Mouse (Mus musculus) hindbrain, embryonic 15.5 days (tissue): Measurements from ENCODE around the gene Gm28539. TPM values are rescaled to one million over a fixed set of nuclear protein-coding genes. Genes with fewer than 3 reads are reported as not detected.

ENCODE experiments used
- ATAC-seq: fragments of 200-750 bp; cut with Nextera tagmentation; 2 replicates; pipeline ENCODE4 v1.8.0; 2017; ENCODE audit warnings: low read depth, moderate number of reproducible peaks, moderate TSS enrichment; ENCODE audit not compliant: low FRiP score
- H3K27ac ChIP-seq: fragments of 300-500 bp; sonication (generic); replicated peaks from 2 replicates; pipeline ENCODE4 v1.5.1; 2015; ENCODE audit warnings: mild to moderate bottlenecking, inconsistent platforms
- H3K27me3 ChIP-seq: fragments of 300-500 bp; sonication (generic); 2 replicates; pipeline ENCODE4 v1.6.1; 2015; ENCODE audit warnings: control low read depth, inconsistent platforms
- H3K36me3 ChIP-seq: fragments of 300-500 bp; sonication (generic); 2 replicates; pipeline ENCODE4 v1.6.1; 2015; ENCODE audit warnings: control low read depth, inconsistent platforms
- H3K4me1 ChIP-seq: fragments of 300-500 bp; sonication (generic); replicated peaks from 2 replicates; pipeline ENCODE4 v1.6.1; 2015; ENCODE audit warnings: control low read depth, inconsistent platforms
- H3K4me2 ChIP-seq: fragments of 300-500 bp; sonication (generic); 2 replicates; pipeline ENCODE4 v1.6.1; 2015; ENCODE audit warnings: moderate library complexity, mild to moderate bottlenecking, inconsistent platforms
- H3K4me3 ChIP-seq: fragments of 300-500 bp; sonication (generic); 2 replicates; pipeline ENCODE4 v1.5.1; 2015; ENCODE audit warnings: mild to moderate bottlenecking, inconsistent platforms
- H3K9ac ChIP-seq: fragments of 300-500 bp; sonication (generic); 2 replicates; pipeline ENCODE4 v1.6.1; 2015; ENCODE audit warnings: inconsistent platforms
- H3K9me3 ChIP-seq: fragments of 300-500 bp; sonication (generic); 2 replicates; pipeline ENCODE4 v1.6.1; 2016; ENCODE audit warnings: control low read depth, inconsistent platforms
- WGBS: fragments of 180-500 bp; shearing (Covaris S2); methylation state at CpG from one replicate; pipeline ENCODE4 v1.1.7; 2015; 5-methylcytosine and 5-hydroxymethylcytosine counted together
- polyA plus RNA-seq: library from polyadenylated mRNA; unstranded; fragments of >200 nt; fragmentation: Nextera tagmentation; extraction: Ambion mirVana; gene quantifications from 2 replicates; pipeline ENCODE4 v1.2.1, GENCODE M21; 2015

Gene Gm28539
- 0.17 TPM in 1 of 2 replicates, not detected in the other for polyA plus RNA-seq

DNA sequence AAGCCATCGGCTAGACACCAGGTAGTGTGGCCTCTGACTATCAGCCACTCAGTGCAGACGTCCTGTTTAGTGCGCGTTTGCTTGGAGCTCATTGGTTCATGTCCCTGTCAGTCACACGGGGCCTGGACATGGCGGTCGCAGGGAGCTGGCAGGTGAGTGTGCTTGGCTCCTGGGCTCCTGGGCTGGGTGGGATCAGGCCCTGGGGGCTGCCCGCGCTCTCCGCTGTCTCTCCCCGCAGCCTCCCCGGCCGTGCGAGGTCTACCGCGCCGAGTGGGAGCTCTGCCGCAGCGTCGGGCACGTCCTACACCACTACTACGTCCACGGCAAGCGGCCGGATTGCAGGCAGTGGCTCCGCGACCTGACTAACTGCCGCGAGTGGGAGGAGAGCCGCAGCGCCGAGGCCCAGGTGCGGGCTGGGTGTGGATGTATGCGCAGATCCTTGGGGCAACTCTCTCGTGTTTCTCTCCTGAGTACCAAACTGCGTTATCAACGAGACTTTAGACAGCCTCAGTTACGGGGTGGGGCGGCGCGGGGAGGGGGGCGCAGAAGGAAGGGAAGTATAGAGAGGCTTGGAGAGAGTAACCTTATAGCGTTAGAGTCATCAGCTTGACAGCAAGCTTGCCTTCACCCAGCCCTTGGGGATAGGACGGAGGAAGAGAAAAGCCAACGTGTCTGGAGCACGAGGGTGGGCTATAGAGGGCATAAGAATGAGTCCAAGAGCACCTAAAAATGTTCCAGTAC is at the start of gene Gm28539, which contains the start of gene 2510002D24Rik:
Gm28539 (plus strand) TSS at position 117 of the 741 bp plus-strand sequence.
2510002D24Rik (plus strand) TSS at position 111 of the 741 bp plus-strand sequence.
- ATAC-seq = peak; percentile 98
- H3K27me3 ChIP-seq = no peaks in the 10 kb centered on the region
- H3K36me3 ChIP-seq = peaks cover 29% of the 10 kb centered on the region
- peak within 1 kb of the TSS; percentile 54 for H3K4me2 ChIP-seq
- peaks cover 7% of the 10 kb centered on the region for H3K4me1 ChIP-seq
- under 1% methylated on average over 46 of the region's 46 CpGs for WGBS
- H3K4me3 ChIP-seq = peak within 1 kb of the TSS; percentile 62
- no peaks in the 10 kb centered on the region for H3K9me3 ChIP-seq
- peak within 1 kb of the TSS; percentile 64 for H3K9ac ChIP-seq
- H3K27ac ChIP-seq = peak within 1 kb of the TSS; percentile 72

DNA sequence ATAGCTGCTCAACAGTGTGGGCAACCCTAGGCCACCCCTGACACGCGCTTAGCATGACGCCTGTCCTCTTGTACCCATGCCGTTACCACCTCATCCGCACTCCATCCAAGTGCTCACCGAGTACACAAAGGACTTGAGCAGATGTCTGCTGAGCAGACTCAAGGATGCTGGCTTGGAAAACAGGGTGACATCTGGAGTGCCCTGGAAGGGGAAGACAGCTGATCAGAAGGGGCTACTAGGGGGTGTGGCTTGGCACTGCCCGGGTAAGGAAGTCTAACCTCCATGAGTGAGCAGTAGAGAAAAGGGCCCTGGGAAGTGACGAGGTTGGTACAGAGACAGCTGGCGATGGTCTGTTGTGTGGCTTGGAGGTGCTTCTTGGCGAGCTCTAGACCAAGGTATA is 49.7 kb upstream of the Gm28539 start:
- H3K4me3 ChIP-seq = no peak overlapping the region
- no peaks in the 10 kb centered on the region for H3K4me1 ChIP-seq
- no peak for ATAC-seq
- H3K9me3 ChIP-seq = no peaks in the 10 kb centered on the region
- no peak overlapping the region for H3K9ac ChIP-seq
- no peak overlapping the region for H3K27ac ChIP-seq
- H3K27me3 ChIP-seq = no peaks in the 10 kb centered on the region
- 93% methylated on average over 10 of the region's 10 CpGs for WGBS
- no peaks in the 10 kb centered on the region for H3K36me3 ChIP-seq
- no peak overlapping the region for H3K4me2 ChIP-seq

DNA sequence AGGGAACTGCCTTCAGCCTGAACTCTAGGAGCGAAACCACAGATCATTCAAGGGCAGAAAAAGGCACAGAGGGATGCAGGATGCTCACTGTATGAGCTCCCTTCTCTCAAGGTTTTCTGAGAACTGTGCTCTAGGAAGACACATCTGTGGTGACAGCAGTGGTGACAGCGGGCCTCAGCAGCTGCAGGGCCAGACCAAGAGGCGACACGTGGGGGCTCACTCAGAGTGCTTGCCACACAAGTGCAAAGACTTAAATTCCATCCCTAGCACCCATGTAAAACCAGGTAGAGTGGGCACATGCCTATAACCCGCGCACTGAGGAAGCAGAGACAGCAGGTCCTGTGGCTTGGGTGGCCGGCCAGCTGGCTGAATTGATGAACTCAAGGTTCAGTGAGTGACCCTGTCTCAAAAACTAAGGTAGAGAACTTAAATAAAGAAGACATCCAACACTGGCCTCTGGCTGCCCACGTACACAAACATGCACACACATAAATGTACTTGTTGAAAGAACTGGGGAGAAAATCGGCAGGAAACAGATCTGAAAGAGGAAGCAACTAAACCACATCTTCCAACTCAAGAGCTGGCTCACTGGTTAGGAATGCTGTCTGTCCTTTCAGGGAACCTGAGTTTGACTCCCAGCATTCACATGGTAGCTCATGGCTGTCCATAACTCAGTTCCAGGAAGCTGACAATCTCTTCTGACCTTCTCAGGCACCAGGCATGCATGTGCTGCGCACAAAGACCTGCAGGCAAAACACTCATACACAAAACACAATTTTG is 47.6 kb upstream of the Gm28539 start:
- Histone ChIP-seq H3K4me3 (no peak overlapping the region), H3K4me1 (no peaks in the 10 kb centered on the region), H3K9me3 (no peaks in the 10 kb centered on the region), H3K36me3 (no peaks in the 10 kb centered on the region), H3K9ac (no peak overlapping the region), H3K4me2 (no peak overlapping the region), H3K27ac (no peak overlapping the region), H3K27me3 (no peaks in the 10 kb centered on the region)
- ATAC-seq = no peak
- WGBS = 90% methylated on average over 10 of the region's 10 CpGs

GRCm38 (mm10) chr16:18795223-18795899 is 41.0 kb upstream of the Gm28539 start:
- H3K4me2 ChIP-seq = no peak overlapping the region
- H3K4me1 ChIP-seq = no peaks in the 10 kb centered on the region
- no peak for ATAC-seq
- WGBS = 87% methylated on average over 11 of the region's 11 CpGs
- H3K36me3 ChIP-seq = no peaks in the 10 kb centered on the region
- no peak overlapping the region for H3K4me3 ChIP-seq
- H3K27me3 ChIP-seq = no peaks in the 10 kb centered on the region
- H3K27ac ChIP-seq = no peak overlapping the region
- no peaks in the 10 kb centered on the region for H3K9me3 ChIP-seq
- no peak overlapping the region for H3K9ac ChIP-seq

GRCm38 (mm10) chr16:18796645-18797044 is 39.7 kb upstream of the Gm28539 start:
- H3K4me3 ChIP-seq = no peak overlapping the region
- H3K27ac ChIP-seq = no peak overlapping the region
- no peaks in the 10 kb centered on the region for H3K36me3 ChIP-seq
- no peak overlapping the region for H3K9ac ChIP-seq
- no peaks in the 10 kb centered on the region for H3K27me3 ChIP-seq
- H3K4me1 ChIP-seq = no peaks in the 10 kb centered on the region
- H3K4me2 ChIP-seq = no peak overlapping the region
- 82% methylated on average over 7 of the region's 7 CpGs for WGBS
- no peak for ATAC-seq
- H3K9me3 ChIP-seq = no peaks in the 10 kb centered on the region

GRCm38 (mm10) chr16:18798151-18798550 is 38.2 kb upstream of the Gm28539 start:
- no peaks in the 10 kb centered on the region for H3K36me3 ChIP-seq
- H3K27me3 ChIP-seq = no peaks in the 10 kb centered on the region
- no peak overlapping the region for H3K4me3 ChIP-seq
- no peak overlapping the region for H3K9ac ChIP-seq
- no peak for ATAC-seq
- H3K9me3 ChIP-seq = no peaks in the 10 kb centered on the region
- H3K4me1 ChIP-seq = no peaks in the 10 kb centered on the region
- no peak overlapping the region for H3K4me2 ChIP-seq
- 91% methylated on average over 5 of the region's 5 CpGs for WGBS
- no peak overlapping the region for H3K27ac ChIP-seq

DNA sequence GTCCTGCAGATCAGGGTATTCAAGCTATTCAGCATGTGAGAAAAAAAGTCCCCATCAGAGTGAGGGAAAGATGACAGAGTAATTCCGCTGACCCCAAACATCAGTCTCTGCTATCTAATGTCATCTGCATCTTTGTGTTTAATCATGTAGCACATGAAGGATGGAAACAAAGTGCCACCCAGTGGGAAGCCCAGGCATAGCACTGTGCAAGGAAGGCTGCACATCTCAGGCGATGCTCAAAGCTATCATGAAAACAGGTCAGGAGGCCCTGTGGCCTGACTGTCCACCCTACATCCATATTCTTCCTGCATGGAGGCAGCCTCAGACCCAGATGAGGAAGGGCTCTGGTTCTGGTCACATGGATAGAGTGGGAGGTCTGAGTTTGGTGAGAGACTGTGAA is 37.5 kb upstream of the Gm28539 start:
- Histone ChIP-seq H3K4me1 (no peaks in the 10 kb centered on the region), H3K4me2 (no peak overlapping the region), H3K9me3 (no peaks in the 10 kb centered on the region), H3K4me3 (no peak overlapping the region), H3K9ac (no peak overlapping the region), H3K27me3 (no peaks in the 10 kb centered on the region), H3K36me3 (no peaks in the 10 kb centered on the region), H3K27ac (no peak overlapping the region)
- WGBS = 65% methylated on average over 2 of the region's 2 CpGs
- ATAC-seq = peak; percentile 74

- H3K27ac ChIP-seq = no peak overlapping the region
- ATAC-seq = no peak
- no peaks in the 10 kb centered on the region for H3K9me3 ChIP-seq
- peaks cover 2% of the 10 kb centered on the region; the same call in 1 of the 2 replicates for H3K4me1 ChIP-seq
- H3K27me3 ChIP-seq = no peaks in the 10 kb centered on the region
- no peak overlapping the region for H3K4me2 ChIP-seq
- no peak overlapping the region for H3K4me3 ChIP-seq
- no peak overlapping the region for H3K9ac ChIP-seq
- 90% methylated on average over 2 of the region's 2 CpGs for WGBS
- H3K36me3 ChIP-seq = no peaks in the 10 kb centered on the region
Observed at GRCm38 (mm10) chr16:18805746-18806145, 30.6 kb upstream of the Gm28539 start.

- Histone ChIP-seq H3K27ac (no peak overlapping the region), H3K36me3 (no peaks in the 10 kb centered on the region), H3K4me1 (peaks cover 21% of the 10 kb centered on the region), H3K27me3 (no peaks in the 10 kb centered on the region), H3K4me2 (no peak overlapping the region), H3K9ac (no peak overlapping the region), H3K4me3 (no peak overlapping the region), H3K9me3 (no peaks in the 10 kb centered on the region)
- no peak for ATAC-seq
- WGBS = 96% methylated on average over 5 of the region's 5 CpGs
Observed at GRCm38 (mm10) chr16:18809001-18809400, 27.4 kb upstream of the Gm28539 start.

GRCm38 (mm10) chr16:18811032-18811431 is 25.4 kb upstream of the Gm28539 start:
- no peaks in the 10 kb centered on the region for H3K9me3 ChIP-seq
- H3K4me1 ChIP-seq = peaks cover 24% of the 10 kb centered on the region
- no peak overlapping the region for H3K27ac ChIP-seq
- H3K4me3 ChIP-seq = peak overlapping the region; percentile 96
- H3K36me3 ChIP-seq = peaks cover 10% of the 10 kb centered on the region
- no peaks in the 10 kb centered on the region for H3K27me3 ChIP-seq
- H3K4me2 ChIP-seq = peak overlapping the region; percentile 80
- 6% methylated on average over 5 of the region's 5 CpGs for WGBS
- peak; percentile 7 for ATAC-seq
- H3K9ac ChIP-seq = peak overlapping the region; percentile 35; the same call in 1 of the 2 replicates

DNA sequence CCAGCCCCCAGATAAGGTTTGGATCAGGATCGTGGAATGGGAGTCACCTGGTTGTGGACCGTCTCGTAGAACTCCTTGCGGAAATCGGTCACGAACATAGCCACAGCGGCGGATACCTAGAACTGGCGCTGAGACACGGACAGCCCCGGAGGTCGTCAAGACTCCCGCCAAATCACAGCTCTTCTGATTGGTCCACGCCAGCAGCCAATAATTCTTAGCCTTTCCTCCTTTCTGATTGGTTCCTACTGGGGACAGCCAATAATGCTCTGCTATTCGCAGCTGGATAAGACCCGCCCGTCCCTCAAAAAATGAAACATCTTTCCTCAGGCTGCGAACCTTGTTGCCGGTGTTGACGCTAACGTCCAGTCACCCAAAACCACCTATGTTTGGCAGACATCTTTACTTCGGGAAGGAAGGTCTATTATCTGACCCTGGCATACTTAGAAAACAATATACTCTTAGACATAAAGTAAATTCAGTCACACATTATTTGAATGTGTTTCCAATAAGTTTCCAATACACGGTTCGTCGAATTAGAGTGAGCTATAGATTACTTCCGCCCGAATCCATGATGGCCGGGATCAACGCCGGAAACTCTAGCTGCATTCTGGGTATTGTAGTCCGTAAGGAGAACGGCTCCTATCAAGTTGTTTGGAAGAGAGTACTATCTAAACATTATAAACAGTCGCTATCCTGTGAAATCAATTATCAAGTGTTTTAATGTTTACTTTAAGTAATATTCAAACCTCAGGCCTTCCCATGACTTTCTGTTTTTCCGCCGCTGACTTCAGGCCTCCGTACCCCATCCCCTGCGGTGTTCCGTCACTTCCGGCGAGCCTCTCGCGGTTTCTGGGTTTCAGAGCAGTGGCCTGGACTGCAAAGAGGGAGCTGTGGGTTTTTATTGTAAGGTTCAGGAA is 24.7 kb upstream of the Gm28539 start, which contains the start of the genes Ufd1 and Cdc45:
Ufd1 (plus strand) TSS at position 312 of the 917 bp plus-strand sequence.
Cdc45 (minus strand) TSS at position 520 of the 917 bp plus-strand sequence.
- ATAC-seq = peak; percentile 95
- peaks cover 17% of the 10 kb centered on the region for H3K36me3 ChIP-seq

More for the DNA sequence above, 24.7 kb upstream of the Gm28539 start, which contains the start of the genes Ufd1 and Cdc45:
- H3K4me3 ChIP-seq = peak within 1 kb of the TSS; percentile 96
- peaks cover 24% of the 10 kb centered on the region for H3K4me1 ChIP-seq
- WGBS = under 1% methylated on average over 42 of the region's 42 CpGs
- H3K4me2 ChIP-seq = peak within 1 kb of the TSS; percentile 80
- no peaks in the 10 kb centered on the region for H3K27me3 ChIP-seq
- H3K27ac ChIP-seq = peak within 1 kb of the TSS; percentile 80
- H3K9me3 ChIP-seq = no peaks in the 10 kb centered on the region
- H3K9ac ChIP-seq = peak within 1 kb of the TSS; percentile 84
